ENCODE assay signal across 8 mouse cellular contexts in genomic region chr14:51358111-51358982, GRCm38 (mm10). TPM values are rescaled to one million over a fixed set of nuclear protein-coding genes. Genes with fewer than 3 reads are reported as not detected.
DNase-seq lines count a peak whose midpoint lies in the region; ATAC-seq and TF ChIP-seq lines count a peak whose summit lies in the region.

No protein-coding gene starts in this region.

- peak; percentile 2 to 18 for DNase-seq in adrenal gland, adult 18-20 months (ENCODE audit: low spot score in 2 of 2)
- DNase-seq in adrenal gland, postnatal 4 days (ENCODE audit: low spot score in 2 of 2): no peak
- DNase-seq in testis, postnatal 14 days (ENCODE audit: low spot score): no peak
- DNase-seq in hindbrain, postnatal 0 days (ENCODE audit: low spot score): peak; percentile 58
- DNase-seq in retina, postnatal 7 days (ENCODE audit: low read depth, low spot score): peak; percentile 2
- no peak for DNase-seq in thymus, postnatal 25 days

- H3K9me3 ChIP-seq in hindbrain, postnatal 0 days (ENCODE audit: low read length): no peaks in the 10 kb centered on the region
- no peaks in the 10 kb centered on the region for H3K9me3 ChIP-seq in limb, embryonic 13.5 days

- ATAC-seq in hindbrain, postnatal 0 days: peak; percentile 94
- 0 out of 2 replicates have a peak, but pooled peaks have one; percentile 44 for ATAC-seq in limb, embryonic 13.5 days (ENCODE audit: low FRiP score, low read depth)

- TF ChIP-seq CTCF in testis, adult 2 months (IDR thresholded peaks at IDR 0.05; ENCODE audit: control insufficient read depth, insufficient read depth, insufficient replicate concordance, low read depth, low read length): no peak
- TF ChIP-seq CTCF in hindbrain, postnatal 0 days (IDR thresholded peaks at IDR 0.05; ENCODE audit: low read depth): no peak

- 5% methylated on average over 55 of the region's 75 CpGs for WGBS in hindbrain, postnatal 0 days
- 4% methylated on average over 71 of the region's 75 CpGs for WGBS in limb, embryonic 13.5 days

- no peak for TF ChIP-seq POLR2A in testis, adult 2 months (IDR thresholded peaks at IDR 0.05; ENCODE audit: control insufficient read depth, low read depth, low read length)

- no peaks in the 10 kb centered on the region for H3K36me3 ChIP-seq in testis, adult 2 months (ENCODE audit: control insufficient read depth, insufficient read depth, low read length)
- H3K36me3 ChIP-seq in hindbrain, postnatal 0 days (ENCODE audit: insufficient read depth, low read length): no peaks in the 10 kb centered on the region
- H3K36me3 ChIP-seq in limb, embryonic 13.5 days: no peaks in the 10 kb centered on the region

- peak overlapping the region; percentile 69 for H3K4me3 ChIP-seq in testis, adult 2 months (ENCODE audit: control insufficient read depth, low read depth, low read length)
- peak overlapping the region; percentile 47 for H3K4me3 ChIP-seq in hindbrain, postnatal 0 days (ENCODE audit: low read length)
- peak overlapping the region; percentile 54 for H3K4me3 ChIP-seq in limb, embryonic 13.5 days

- H3K27ac ChIP-seq in testis, adult 2 months (ENCODE audit: control insufficient read depth, insufficient read depth, low read depth, low read length): no peak overlapping the region
- H3K27ac ChIP-seq in hindbrain, postnatal 0 days: no peak overlapping the region
- H3K27ac ChIP-seq in limb, embryonic 13.5 days: no peak overlapping the region

- no peaks in the 10 kb centered on the region for H3K27me3 ChIP-seq in testis, adult 2 months (ENCODE audit: control insufficient read depth, insufficient read depth, low read length)
- no peaks in the 10 kb centered on the region for H3K27me3 ChIP-seq in hindbrain, postnatal 0 days (ENCODE audit: insufficient read depth, low read length)
- peaks cover 23% of the 10 kb centered on the region for H3K27me3 ChIP-seq in limb, embryonic 13.5 days

- peak overlapping the region; percentile 62 for H3K9ac ChIP-seq in hindbrain, postnatal 0 days (replicated peaks; ENCODE audit: low read length)
- peak overlapping the region; percentile 78 for H3K9ac ChIP-seq in limb, embryonic 13.5 days

- H3K4me1 ChIP-seq in testis, adult 2 months (ENCODE audit: control insufficient read depth, insufficient read depth, low read length): peaks cover 5% of the 10 kb centered on the region
- H3K4me1 ChIP-seq in hindbrain, postnatal 0 days (ENCODE audit: insufficient read depth, low read length): no peaks in the 10 kb centered on the region
- no peaks in the 10 kb centered on the region for H3K4me1 ChIP-seq in limb, embryonic 13.5 days

- peak overlapping the region; percentile 73 for H3K4me2 ChIP-seq in hindbrain, postnatal 0 days (ENCODE audit: low read depth, low read length)
- H3K4me2 ChIP-seq in limb, embryonic 13.5 days (replicated peaks): peak overlapping the region; percentile 85

RNA-seq across cellular contexts. Expression of gene Gm7247, which starts 3.2 kb away (rescaled TPM):
- total RNA-seq in adrenal gland, adult 18-20 months (2021): not detected
- total RNA-seq in adrenal gland, postnatal 4 days (2021): not detected
- polyA plus RNA-seq in testis, adult 2 months (2012; rRNA removed): not detected in 2 replicates
- total RNA-seq in hindbrain, postnatal 0 days (2014; rRNA removed): not detected in 2 replicates
- polyA plus RNA-seq in hindbrain, postnatal 0 days (2015; fragmentation: Nextera tagmentation; extraction: Ambion mirVana): not detected in 2 replicates
- not detected in 2 replicates for polyA plus RNA-seq in limb, embryonic 13.5 days (2015; fragmentation: Nextera tagmentation; extraction: Ambion mirVana)

RNA-seq across cellular contexts. Expression of gene Vmn2r88, which starts 52.3 kb away (rescaled TPM):
- total RNA-seq in adrenal gland, adult 18-20 months (2021): not detected
- total RNA-seq in adrenal gland, postnatal 4 days (2021): not detected
- 0.51 TPM in 2 replicates for polyA plus RNA-seq in testis, adult 2 months (2012; rRNA removed)
- not detected in 2 replicates for total RNA-seq in hindbrain, postnatal 0 days (2014; rRNA removed)
- polyA plus RNA-seq in hindbrain, postnatal 0 days (2015; fragmentation: Nextera tagmentation; extraction: Ambion mirVana): not detected in 2 replicates
- not detected in 2 replicates for polyA plus RNA-seq in limb, embryonic 13.5 days (2015; fragmentation: Nextera tagmentation; extraction: Ambion mirVana)

Comparison
In these comparisons a context has a peak if more than half of its experiments do, and no peak if none do; other contexts are left out.
1. DNase-seq: peak in adrenal gland, adult 18-20 months (2 of 2), hindbrain, postnatal 0 days (single experiment) and retina, postnatal 7 days (single experiment); none in adrenal gland, postnatal 4 days (0 of 2), testis, postnatal 14 days (single experiment) and thymus, postnatal 25 days (single experiment).
2. Peak in every context shown above with its lines, with median percentiles within 50 percentile points of each other: H3K4me3 ChIP-seq.